Mouse (Mus musculus) frontal cortex, adult 2 months (tissue): ENCODE results near the gene Reck. TPM values are rescaled to one million over a fixed set of nuclear protein-coding genes. Genes with fewer than 3 reads are reported as not detected.

Source experiments
- DNase-seq, 2 experiments: peaks; one replicate each; pipeline ENCODE4 v3.0.0; 2022; ENCODE audit warnings: low spot score in 1 of 2; ENCODE audit errors: extremely low spot score in 1 of 2
- polyA plus RNA-seq: library from polyadenylated mRNA; depleted of rRNA; stranded (reverse); fragments of >200 nt; gene quantifications from 2 replicates; pipeline ENCODE4 v1.2.3, GENCODE M21; 2012; rRNA removed

The Reck gene
- polyA plus RNA-seq = 12.5 and 13.4 TPM in 2 replicates

DNA sequence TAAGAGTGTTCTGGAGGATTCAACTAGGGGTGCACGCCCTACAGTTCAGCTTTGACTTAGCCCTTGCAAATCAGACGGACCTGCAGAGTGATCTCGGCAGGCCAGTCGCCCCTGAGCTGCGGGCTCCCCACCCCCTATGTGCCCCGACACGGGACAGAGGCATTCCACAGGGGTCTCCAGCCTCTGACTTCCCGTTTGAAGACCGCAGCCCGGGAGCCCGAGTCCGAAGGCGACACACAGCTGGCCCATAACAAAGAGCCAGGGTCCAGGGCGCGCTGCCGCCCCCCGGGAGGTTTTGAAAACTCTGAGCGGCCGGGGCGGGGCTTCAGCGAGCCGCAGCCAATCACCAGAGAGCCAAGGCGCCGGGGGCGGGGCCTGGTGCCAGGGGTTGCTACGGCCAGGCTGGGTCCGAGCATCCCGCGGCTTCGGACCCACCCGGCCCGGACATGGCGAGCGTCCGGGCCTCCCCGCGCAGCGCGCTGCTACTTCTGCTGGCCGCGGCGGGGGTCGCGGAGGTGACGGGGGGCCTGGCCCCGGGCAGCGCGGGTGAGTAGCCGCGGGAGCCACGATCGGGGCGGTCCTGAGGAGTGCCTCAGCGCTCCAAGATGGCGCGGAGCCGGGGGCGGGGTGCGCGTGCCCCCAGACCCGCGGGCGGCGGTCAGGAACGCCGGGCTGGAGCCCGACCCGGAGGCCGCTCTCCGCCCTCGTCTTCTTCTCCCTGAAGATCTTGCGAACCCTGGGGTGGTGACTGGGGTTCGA is at the start of gene Reck:
TSS of gene Reck (plus strand) at position 371 of the 759 bp plus-strand sequence.
- DNase-seq = peak; percentile 42 to 81

DNA sequence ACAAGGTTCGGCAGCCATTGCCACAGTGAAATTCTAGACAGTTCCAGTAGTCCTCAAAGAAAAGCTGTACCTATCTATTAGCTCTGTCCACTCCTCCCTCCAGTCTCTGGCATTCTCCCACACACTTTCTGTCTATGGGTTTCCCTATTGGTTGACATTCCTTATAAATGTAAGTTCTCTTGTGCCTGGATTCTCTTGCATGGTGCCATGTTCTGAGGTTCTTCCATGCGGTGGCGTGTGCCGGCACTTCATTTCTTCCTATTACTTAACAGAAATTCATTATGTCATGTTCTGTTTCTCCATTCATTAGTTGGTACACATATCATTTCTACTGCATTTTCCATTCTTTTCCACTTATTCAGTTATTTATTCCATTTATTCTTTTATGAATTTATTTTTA is 46.5 kb upstream of the Reck start:
- DNase-seq = no peak

DNA sequence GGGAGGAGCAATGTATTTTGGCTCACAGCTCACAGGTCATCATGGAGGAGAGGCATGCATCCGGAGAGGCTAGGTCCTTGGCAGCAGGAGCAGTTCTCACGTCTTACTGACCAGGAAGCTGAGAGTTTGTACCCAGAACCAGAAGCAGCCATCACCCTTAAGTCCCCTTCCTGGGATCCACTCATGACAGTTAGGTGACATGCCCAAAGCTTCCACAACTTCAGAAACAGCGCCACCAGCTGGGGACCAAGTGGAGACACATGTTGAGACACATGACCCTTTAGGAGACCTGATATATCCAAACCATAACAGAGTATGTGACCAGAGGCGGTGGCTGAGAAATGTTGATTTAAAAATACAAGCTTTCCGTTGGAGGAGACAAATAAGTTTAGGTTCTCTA is 43.3 kb upstream of the Reck start:
- no peak for DNase-seq

DNA sequence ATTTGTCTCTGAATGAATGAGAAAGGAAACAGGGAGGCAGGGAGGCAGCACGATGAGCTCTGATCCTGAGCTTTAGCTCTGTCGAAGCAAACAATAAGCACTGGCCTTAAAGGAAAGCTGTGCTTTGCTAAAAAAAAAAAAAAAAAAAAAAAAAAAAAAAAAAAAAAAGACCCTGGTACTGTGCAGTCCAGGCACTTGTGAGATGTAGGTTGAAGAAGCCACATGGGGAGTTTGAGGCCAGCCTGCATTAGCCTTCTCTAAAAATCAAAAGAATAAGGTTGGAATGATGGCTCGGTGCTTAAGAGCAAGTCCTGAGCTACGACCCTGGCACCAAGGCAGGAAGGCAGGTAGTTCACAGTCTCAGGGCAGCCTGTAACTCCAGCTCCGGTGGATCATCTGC is 41.6 kb upstream of the Reck start:
- DNase-seq = no peak

DNA sequence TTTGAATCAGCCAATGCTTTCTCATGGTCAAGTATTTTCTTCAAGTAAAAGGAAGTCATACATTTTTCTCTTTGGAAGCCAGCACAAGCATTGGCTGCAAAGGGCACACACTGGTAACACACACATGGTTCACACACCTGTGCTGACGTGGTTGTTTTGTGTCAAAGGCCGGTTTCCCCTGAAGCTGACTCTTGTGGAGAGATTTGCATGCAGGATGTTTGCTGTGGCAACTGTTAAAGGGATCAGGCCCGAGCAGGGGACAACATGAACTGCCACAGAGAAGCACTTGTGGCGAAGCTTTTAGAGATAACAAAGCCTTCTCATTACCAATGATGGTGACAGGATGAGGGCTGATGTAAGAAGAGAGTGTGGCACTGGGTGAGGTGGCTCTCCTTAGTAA is 40.6 kb upstream of the Reck start:
- no peak for DNase-seq

- no peak for DNase-seq
Observed at GRCm38 (mm10) chr4:43838326-43838725, 37.0 kb upstream of the Reck start.

DNA sequence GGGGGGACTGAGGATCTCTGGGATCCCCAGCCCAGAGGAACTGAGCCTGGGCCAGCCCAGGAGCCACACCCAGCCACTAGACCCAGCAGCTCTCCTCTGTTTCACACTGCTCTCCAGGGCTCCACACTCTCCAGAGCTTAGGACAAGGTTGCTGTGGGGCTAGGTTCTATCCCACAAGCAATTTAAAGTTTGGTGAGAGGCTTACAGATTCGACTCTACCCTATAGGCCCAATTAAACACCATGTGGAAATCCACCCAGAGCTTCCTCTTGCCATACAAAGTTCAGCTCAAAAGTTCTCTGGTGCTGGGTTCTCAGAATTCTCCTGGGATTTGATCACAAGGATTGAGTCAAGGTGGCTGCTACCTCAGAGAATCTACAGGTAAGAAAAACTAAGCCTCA is 35.2 kb upstream of the Reck start, which contains the start of gene Olfr157:
TSS of gene Olfr157 (minus strand) at position 101 of the 400 bp plus-strand sequence.
- no peak for DNase-seq

DNA sequence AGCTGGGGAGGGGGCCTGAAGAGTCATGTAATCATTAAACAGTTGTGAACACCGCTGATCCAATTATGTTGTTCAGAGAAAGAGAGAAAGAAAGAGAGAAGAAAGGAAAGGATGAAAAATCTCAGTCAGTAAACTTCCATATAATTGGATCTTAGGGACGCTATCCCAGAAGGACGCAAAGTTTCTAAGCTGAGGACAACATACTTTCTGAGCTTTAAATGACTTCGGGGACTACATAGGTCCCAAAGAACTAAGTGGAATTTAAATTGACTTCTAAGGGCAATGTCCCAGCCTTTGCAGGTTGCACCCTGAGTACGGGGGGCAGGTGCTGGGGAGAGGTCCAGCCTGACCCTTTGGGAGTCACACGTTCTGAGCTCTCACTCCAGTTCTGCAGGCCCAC is 24.1 kb upstream of the Reck start, which contains the start of gene Olfr155:
TSS of gene Olfr155 (plus strand) at position 301 of the 400 bp plus-strand sequence.
- DNase-seq = no peak

DNA sequence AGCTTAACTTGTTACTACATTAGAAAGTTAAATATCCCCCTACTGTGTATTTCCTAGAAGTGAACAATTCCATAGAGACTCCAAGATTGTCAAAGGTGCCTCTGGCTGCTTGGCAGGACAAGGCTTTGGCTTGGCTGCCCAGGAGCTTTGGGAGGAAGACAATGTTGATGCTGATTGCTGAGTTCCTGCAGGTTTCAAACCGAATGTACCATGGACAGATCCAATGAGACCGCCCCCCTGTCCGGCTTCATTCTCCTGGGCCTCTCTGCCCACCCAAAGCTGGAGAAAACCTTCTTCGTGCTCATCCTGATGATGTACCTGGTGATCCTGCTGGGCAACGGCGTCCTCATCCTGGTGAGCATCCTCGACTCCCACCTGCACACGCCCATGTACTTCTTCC is 21.2 kb upstream of the Reck start:
- DNase-seq = no peak

DNA sequence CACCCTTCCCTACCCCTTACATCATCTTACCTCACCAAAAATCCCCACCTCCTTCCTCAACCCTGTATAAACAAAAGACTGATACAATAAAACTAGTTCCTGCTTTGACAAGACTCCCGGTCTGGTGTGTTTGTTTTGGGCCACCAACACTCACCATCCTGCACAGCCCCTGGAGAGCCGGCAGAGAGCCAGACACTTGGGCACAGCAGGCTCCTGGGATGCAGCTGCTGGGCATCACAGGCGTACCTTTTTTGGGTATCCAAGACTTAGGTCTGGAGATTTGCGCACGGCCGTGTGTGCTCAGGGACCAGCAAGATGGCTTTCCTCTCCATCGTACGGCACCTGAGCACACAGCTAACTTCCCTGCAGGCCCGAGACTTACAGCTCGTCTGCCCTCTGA is 15.4 kb upstream of the Reck start:
- DNase-seq = no peak

GRCm38 (mm10) chr4:43860744-43861519 is 14.4 kb upstream of the Reck start:
- DNase-seq = peak in 1 of 2 experiments; percentile 89

DNA sequence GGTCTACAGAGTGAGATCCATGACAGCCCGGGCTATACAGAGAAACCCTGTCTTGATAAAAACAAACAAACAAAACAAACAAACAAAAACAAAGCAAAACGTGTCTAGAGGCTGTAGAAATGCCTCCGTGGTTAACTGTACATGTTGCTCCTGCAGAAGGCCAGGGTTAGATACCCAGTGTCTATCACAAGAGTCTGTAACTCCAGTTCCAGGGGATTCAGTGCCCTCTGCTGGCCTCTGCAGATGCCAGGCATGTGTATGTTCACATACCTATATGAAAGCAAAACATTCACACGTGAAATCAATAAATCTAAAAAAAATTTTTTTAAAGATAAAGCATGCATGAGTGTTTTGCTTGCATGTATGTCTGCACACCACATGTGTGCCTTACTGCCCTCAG is 12.0 kb upstream of the Reck start:
- no peak for DNase-seq

DNA sequence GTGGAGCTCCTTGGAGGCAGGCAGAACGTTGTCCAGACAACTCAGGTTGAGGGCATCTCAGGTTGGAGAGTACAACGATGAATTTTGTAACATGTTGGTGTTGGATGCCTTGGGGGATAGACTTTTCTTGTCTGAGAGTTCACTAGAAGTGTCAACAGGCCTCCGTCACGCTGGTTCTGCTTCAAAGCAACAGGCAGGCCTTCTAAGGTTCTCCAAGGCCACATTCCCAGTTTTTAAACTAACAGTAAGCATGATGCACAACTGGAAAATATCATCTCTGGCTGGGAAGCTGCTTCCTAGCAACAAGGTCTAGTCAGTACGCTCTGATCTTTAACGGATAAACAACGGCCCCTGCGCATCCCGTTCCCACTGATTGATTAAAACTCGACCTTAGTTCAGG is 5.5 kb upstream of the Reck start:
- no peak for DNase-seq

DNA sequence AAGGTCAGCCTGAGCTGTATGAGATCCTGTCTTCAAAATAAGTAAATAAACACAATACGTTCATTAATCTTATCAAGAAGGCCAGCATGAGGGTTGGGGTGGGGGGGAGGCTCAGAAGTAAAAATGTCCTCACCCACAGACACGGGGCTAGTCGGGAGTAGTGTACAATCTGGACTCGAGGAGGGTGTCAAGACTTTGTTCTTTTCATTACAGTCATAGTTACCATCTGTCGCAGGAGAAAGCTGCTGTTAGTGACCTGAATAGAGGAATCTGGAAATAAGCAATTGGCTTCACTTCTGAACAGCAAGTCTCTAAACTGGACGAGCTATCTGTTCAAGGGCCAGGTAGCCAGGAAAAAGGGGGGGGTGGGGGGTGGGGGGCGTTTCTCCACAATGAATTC is 829 bp upstream of the Reck start:
- DNase-seq = no peak

DNA sequence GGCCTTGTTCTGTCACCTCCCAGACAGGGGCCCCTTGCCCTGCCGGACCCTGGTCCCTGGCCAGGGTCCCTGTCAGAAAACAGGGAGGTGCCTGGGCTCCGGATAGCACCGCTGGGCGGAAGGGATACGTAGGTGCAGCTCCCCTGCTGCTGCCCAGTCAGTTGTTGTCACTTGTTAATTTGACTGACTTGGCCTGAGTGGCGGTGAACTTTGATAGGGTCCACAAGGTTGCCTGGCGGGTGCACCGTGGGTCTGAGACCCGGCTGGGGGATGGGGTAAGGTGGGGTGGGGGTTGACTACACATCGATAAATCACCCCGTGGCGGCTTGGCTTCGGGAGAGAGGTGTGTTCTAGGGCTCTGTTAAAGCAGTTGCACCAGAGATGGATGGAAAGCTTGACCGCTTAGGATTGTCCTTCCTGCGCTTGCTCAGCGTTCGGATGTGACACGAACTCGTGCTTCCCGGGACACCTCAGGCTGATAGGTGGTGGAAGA is 635 bp downstream of the Reck start:
- DNase-seq = peak in 1 of 2 experiments; percentile 28

- no peak for DNase-seq
Observed at GRCm38 (mm10) chr4:43877230-43877629, 1.9 kb downstream of the Reck start.

- DNase-seq = no peak
Observed at GRCm38 (mm10) chr4:43878121-43878776, 2.9 kb downstream of the Reck start.

- DNase-seq = no peak
Observed at GRCm38 (mm10) chr4:43879566-43879965, 4.2 kb downstream of the Reck start.

DNA sequence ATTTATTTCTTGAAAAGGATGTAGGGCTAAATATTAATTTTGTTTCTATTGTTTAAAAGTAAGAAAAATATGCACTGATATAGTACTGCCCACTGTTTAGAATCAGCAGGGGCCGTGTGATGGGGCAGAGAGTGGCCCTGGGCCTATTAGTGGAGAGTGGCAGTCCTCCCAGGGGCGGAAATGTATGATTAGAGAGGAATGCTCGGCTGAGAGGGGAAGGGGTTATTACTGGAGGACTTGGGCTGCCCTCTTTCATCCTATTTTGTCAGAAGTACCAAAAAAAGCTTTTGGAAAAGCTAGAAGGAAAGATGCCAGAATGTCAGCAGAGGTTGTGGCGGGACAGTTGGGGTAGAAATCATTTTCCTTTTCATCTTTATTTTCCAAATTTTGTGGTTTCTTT is 8.9 kb downstream of the Reck start:
- DNase-seq = no peak

DNA sequence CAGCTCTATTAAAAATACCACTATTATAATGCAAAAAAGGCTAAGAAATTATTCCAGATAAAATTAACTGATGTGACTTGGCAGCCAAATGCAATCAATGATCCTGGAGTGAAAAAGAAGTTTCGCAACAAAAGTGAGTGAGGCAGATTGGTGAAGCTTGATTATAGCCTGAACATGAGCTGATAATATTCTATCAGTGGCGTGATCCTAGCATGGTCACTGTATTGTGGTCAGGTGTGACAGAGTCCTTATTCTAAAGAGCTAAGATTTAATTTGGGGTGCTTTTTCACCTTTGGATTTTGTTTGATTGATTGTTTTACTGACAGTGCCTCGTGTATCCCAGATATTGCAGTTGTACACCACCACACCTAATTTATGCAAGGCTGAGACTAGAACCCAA is 15.9 kb downstream of the Reck start:
- DNase-seq = no peak

DNA sequence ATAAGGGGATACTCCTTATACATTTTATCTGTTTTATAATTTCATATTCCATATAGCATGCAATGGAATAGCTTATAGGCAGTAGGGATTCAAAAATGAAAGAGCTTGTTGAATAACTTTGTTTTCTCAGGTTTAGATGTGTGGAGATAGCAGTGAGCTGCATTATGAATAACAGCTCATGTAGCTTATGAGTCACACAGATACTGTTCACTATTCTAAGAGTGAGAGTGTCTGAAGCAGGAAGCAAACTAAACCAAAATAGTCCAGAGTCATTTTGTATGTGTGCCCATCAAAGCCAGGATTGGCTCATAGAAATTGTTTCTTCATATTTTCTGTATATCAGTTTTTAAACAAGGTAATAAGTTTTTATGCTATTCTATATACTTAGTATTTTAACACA is 21.9 kb downstream of the Reck start:
- DNase-seq = peak in 1 of 2 experiments; percentile 26
